Mouse (Mus musculus) CH12.LX (cell line): ENCODE results near the gene Gm45808.

ENCODE experiments used
- CTCF ChIP-seq, 2 experiments: IDR thresholded peaks in 1 of 2; conservative IDR thresholded peaks in 1 of 2; 2 replicates each; pipeline ENCODE4 v1.5.1; 2011 to 2012; ENCODE audit warnings: low read depth in 2 of 2, low read length in 2 of 2, improper control_type of control experiment in 1 of 2, inconsistent platforms in 1 of 2, mild to moderate bottlenecking in 1 of 2, moderate library complexity in 1 of 2
- EP300 ChIP-seq: IDR thresholded peaks from 2 replicates; pipeline ENCODE4 v1.6.1; 2011; ENCODE audit warnings: low read length, improper control_type of control experiment
- JUND ChIP-seq: conservative IDR thresholded peaks from 2 replicates; pipeline ENCODE4 v1.6.1; 2011; ENCODE audit warnings: low read depth, low read length, improper control_type of control experiment
- MAFK ChIP-seq: IDR thresholded peaks from 2 replicates; pipeline ENCODE4 v1.6.1; 2011; ENCODE audit warnings: low read length, improper control_type of control experiment; ENCODE audit not compliant: insufficient replicate concordance
- USF1 ChIP-seq: IDR thresholded peaks from 2 replicates; pipeline ENCODE4 v1.6.1; 2014; ENCODE audit warnings: low read depth, mild to moderate bottlenecking, inconsistent platforms, low read length, improper control_type of control experiment

- TF ChIP-seq CTCF (conservative IDR thresholded peaks at IDR 0.05 in 1 of 2, IDR thresholded peaks at IDR 0.05 in 1 of 2; ENCODE audit: low read depth in 2 of 2, low read length in 2 of 2) = no peak
- TF ChIP-seq EP300 = no peak
- no peak for TF ChIP-seq JUND
- TF ChIP-seq MAFK = no peak
- TF ChIP-seq USF1 = no peak
Observed at GRCm38 (mm10) chr7:45490822-45491221, 4.2 kb upstream of the Gm45808 start.
